Mouse (Mus musculus) adrenal gland, adult 8-10 months (tissue): ENCODE results near the gene Caskin2. TPM values are rescaled to one million over a fixed set of nuclear protein-coding genes. Genes with fewer than 3 reads are reported as not detected.
"Not testable (repeated sequence)": the region's sequence is repeated elsewhere in the genome, so short reads cannot be mapped to it uniquely, and the experiment has no call there.

ENCODE experiments used
- DNase-seq: peaks from one replicate; pipeline ENCODE4 v3.0.0; 2022
- microRNA-seq, 2 experiments: library from miRNA; unstranded; fragments of <30 nt; microRNA quantifications; one replicate each; pipeline ENCODE4 v1.2.0; 2022
- total RNA-seq, 4 experiments: library from RNA; stranded (reverse); gene quantifications; 2 replicates each; pipeline ENCODE4 v1.2.4; 2022

Gene Caskin2
- total RNA-seq, 4 experiments from 2014 or later, result 60.6 to 97.3 (median 78.2) TPM

GRCm38 (mm10) chr11:115762176-115762575 is 51.3 kb downstream of the Caskin2 start:
- DNase-seq, result not testable (repeated sequence)

DNA sequence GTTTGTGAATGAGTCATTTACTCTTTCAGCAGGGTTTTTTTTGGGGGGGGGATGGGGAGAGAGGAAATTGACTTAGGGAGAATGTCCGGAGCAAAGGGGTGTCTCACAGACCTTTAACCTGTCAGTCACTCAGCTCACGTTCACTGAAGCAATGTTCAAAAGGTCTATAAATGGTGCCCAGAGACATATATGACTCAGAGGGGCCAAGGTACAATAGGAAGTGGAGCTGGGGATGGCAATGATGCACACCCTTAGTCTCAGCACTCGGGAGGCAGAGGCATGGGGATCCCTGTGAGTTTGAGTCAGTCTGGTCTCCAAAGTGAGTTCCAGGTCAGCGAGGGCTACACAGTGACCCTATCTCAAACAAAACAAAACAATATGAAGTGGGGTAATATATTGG is 60.0 kb downstream of the Caskin2 start:
- no peak for DNase-seq

DNA sequence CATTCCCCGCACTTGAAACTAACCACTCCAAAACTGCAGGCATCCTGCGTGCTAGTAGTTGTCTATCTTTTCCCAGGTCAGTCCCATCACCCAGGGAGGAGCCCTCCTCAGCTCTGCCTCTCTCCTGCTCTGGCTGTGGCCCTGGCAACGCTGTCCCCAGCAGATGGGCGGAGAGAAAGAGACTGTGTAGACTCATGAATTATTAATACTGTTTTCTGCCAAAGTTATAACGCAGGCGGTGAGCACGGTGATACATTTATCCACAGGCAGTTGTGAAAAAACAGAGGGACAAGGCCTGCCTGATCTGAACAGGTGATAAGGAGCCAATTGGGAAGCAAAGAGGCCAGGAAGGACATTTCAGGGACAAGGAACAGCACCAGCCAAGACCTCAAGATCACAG is 60.8 kb downstream of the Caskin2 start:
- DNase-seq, result no peak

- DNase-seq, result no peak
These were observed 61.7 kb downstream of the Caskin2 start for GRCm38 (mm10) chr11:115751725-115752124.

GRCm38 (mm10) chr11:115749834-115750233 is 63.6 kb downstream of the Caskin2 start:
- no peak for DNase-seq

Small RNA genes within 50 kb of the gene (microRNA-seq; reads per million reads assigned to microRNA genes)
- gene Mir5621, result 0.88 to 1.0 reads per million in 2 experiments

Other genes with a start within 250 kb of the Caskin2 start
- 10 to 100 TPM; 46.5 to 61.0 (median 53.9) TPM for gene Nup85, start 249.2 kb downstream of the Caskin2 start, total RNA-seq
- gene Mrps7, start 209.7 kb downstream of the Caskin2 start, total RNA-seq, result 100 to 1,000 TPM in 1 of 4 experiments, 10 to 100 TPM in 3; 82.0 to 110 (median 92.1) TPM
- 10 to 100 TPM; 20.3 to 52.7 (median 37.8) TPM for gene Gga3, start 209.6 kb downstream of the Caskin2 start, total RNA-seq
- gene Mif4gd, start 200.7 kb downstream of the Caskin2 start, total RNA-seq, result 100 to 1,000 TPM; 101 to 135 (median 121) TPM
- gene Slc25a19, start 185.3 kb downstream of the Caskin2 start, total RNA-seq, result 10 to 100 TPM; 59.5 to 94.1 (median 91.2) TPM
- 100 to 1,000 TPM; 136 to 165 (median 160) TPM for gene Grb2, start 105.0 kb downstream of the Caskin2 start, total RNA-seq
- 100 to 1,000 TPM in 2 of 4 experiments, 10 to 100 TPM in 2; 83.2 to 102 (median 95.5) TPM for gene Tmem94, start 48.2 kb downstream of the Caskin2 start, total RNA-seq
- 10 to 100 TPM; 20.0 to 32.2 (median 25.4) TPM for gene Tsen54, start 1.1 kb upstream of the Caskin2 start, total RNA-seq
- 10 to 100 TPM; 10.5 to 13.4 (median 11.5) TPM for gene Llgl2, start 10.4 kb upstream of the Caskin2 start, total RNA-seq
- gene Myo15b, start 44.8 kb upstream of the Caskin2 start, total RNA-seq, result 1 to 10 TPM in 1 of 4 experiments, under 1 TPM in 2, not detected in 1; 0.09 to 1.1 (median 0.32) TPM
- under 1 TPM; 0.29 to 0.65 (median 0.42) TPM for gene Smim5, start 86.3 kb upstream of the Caskin2 start, total RNA-seq
- gene Smim6, start 98.4 kb upstream of the Caskin2 start, total RNA-seq, result not detected
- gene Sap30bp, start 119.6 kb upstream of the Caskin2 start, total RNA-seq, result 10 to 100 TPM; 46.2 to 53.7 (median 48.3) TPM
- 10 to 100 TPM; 24.7 to 40.4 (median 36.6) TPM for gene Recql5, start 119.8 kb upstream of the Caskin2 start, total RNA-seq
- 1 to 10 TPM; 3.5 to 5.1 (median 3.9) TPM for gene Itgb4, start 161.1 kb upstream of the Caskin2 start, total RNA-seq
- gene Galk1, start 199.1 kb upstream of the Caskin2 start, total RNA-seq, result 10 to 100 TPM; 37.3 to 55.6 (median 46.4) TPM
- gene H3f3b, start 214.3 kb upstream of the Caskin2 start, total RNA-seq, result 100 to 1,000 TPM; 302 to 413 (median 377) TPM
- gene Unk, start 216.7 kb upstream of the Caskin2 start, total RNA-seq, result 10 to 100 TPM; 19.7 to 45.2 (median 29.6) TPM